Mouse (Mus musculus) macrophage (primary cell): ENCODE measurements around the gene Gm8020. TPM values are rescaled to one million over a fixed set of nuclear protein-coding genes. Genes with fewer than 3 reads are reported as not detected.
"Not testable (repeated sequence)": the region's sequence is repeated elsewhere in the genome, so short reads cannot be mapped to it uniquely, and the experiment has no call there.

Experiments
- H3K27ac ChIP-seq: fragments of 350-480 bp; formaldehyde crosslinking; 2 replicates; pipeline ENCODE4 v1.9.0; 2021
- H3K36me3 ChIP-seq: fragments of 350-480 bp; formaldehyde crosslinking; 2 replicates; pipeline ENCODE4 v1.9.0; 2021; ENCODE audit errors: inconsistent target
- H3K4me3 ChIP-seq: fragments of 350-480 bp; formaldehyde crosslinking; 2 replicates; pipeline ENCODE4 v1.9.0; 2021; ENCODE audit errors: inconsistent target
- H3K79me2 ChIP-seq: fragments of 350-480 bp; formaldehyde crosslinking; 2 replicates; pipeline ENCODE4 v1.9.0; 2021; ENCODE audit errors: inconsistent target
- WGBS: methylation state at CpG from one replicate; pipeline ENCODE4 v1.1.7; 2026; ENCODE audit warnings: inconsistent platforms; ENCODE audit not compliant: missing documents; 5-methylcytosine and 5-hydroxymethylcytosine counted together
- polyA plus RNA-seq: library from polyadenylated mRNA; stranded (reverse); fragments of 250-400 nt; gene quantifications from 3 replicates; pipeline ENCODE4 v1.2.4, GENCODE M21; 2018; ENCODE audit warnings: inconsistent platforms
- total RNA-seq, 78 experiments: library from RNA; depleted of rRNA; stranded (reverse); fragments of 250-400 nt; gene quantifications; 1 replicate in 9 of 78; 2 replicates in 24 of 78; 3 replicates in 43 of 78; 4 replicates in 2 of 78; pipeline ENCODE4 v1.2.4; 2018; ENCODE audit warnings: inconsistent platforms in 56 of 78

Gm8020 gene
- total RNA-seq (2018; cell fraction: chromatin; rRNA removed), result not detected
- total RNA-seq (2018; cell fraction: cytosol; rRNA removed), result not detected
- total RNA-seq (2018; cell fraction: nucleus; rRNA removed), result not detected
- polyA plus RNA-seq, result not detected in 3 replicates

- H3K79me2 ChIP-seq, H3K4me3 ChIP-seq, H3K27ac ChIP-seq, H3K36me3 ChIP-seq: not testable (repeated sequence)
- no CpG with 5 or more reads among the region's 3 CpGs for WGBS
Observed at GRCm38 (mm10) chr14:42502249-42502648, at the start of gene Gm8020. Gm8020 (minus strand) TSS chr14:42502349.

GRCm38 (mm10) chr14:42543170-42543701 is 41.1 kb upstream of the Gm8020 start:
- 3% methylated on average over 4 of the region's 31 CpGs for WGBS
- H3K4me3 ChIP-seq, H3K79me2 ChIP-seq, H3K27ac ChIP-seq, H3K36me3 ChIP-seq: not testable (repeated sequence)

GRCm38 (mm10) chr14:42542316-42543169 is 40.4 kb upstream of the Gm8020 start:
- 20% methylated on average over 1 of the region's 29 CpGs for WGBS
- not testable (repeated sequence) for H3K27ac ChIP-seq, H3K36me3 ChIP-seq, H3K79me2 ChIP-seq, H3K4me3 ChIP-seq

- H3K27ac ChIP-seq, H3K4me3 ChIP-seq, H3K79me2 ChIP-seq, H3K36me3 ChIP-seq: not testable (repeated sequence)
- no CpG with 5 or more reads among the region's 3 CpGs for WGBS
Observed at GRCm38 (mm10) chr14:42524182-42524581, 22.0 kb upstream of the Gm8020 start, which contains the start of gene Gm8024. Gm8024 (minus strand) TSS chr14:42524282.

GRCm38 (mm10) chr14:42463581-42463980 is 38.6 kb downstream of the Gm8020 start, which contains the start of gene Gm8011:
Gm8011 (plus strand) TSS chr14:42463881.
- H3K4me3 ChIP-seq, H3K27ac ChIP-seq, H3K36me3 ChIP-seq, H3K79me2 ChIP-seq: not testable (repeated sequence)
- WGBS, result 100% methylated on average over 1 of the region's 2 CpGs

Other genes with a start within 250 kb of the Gm8020 start
- not detected in 3 replicates for gene Gm17026, start 242.3 kb downstream of the Gm8020 start, polyA plus RNA-seq
- gene Gm9611, start 205.0 kb downstream of the Gm8020 start, polyA plus RNA-seq, result not detected in 3 replicates
- not detected in 3 replicates for gene Gm7995, start 192.1 kb downstream of the Gm8020 start, polyA plus RNA-seq
- not detected in 3 replicates for gene Gm8005, start 62.7 kb downstream of the Gm8020 start, polyA plus RNA-seq
- gene Gm8011, start 38.5 kb downstream of the Gm8020 start, polyA plus RNA-seq, result not detected in 3 replicates
- not detected in 3 replicates for gene Gm8024, start 21.9 kb upstream of the Gm8020 start, polyA plus RNA-seq
- gene Gm17124, start 97.5 kb upstream of the Gm8020 start, polyA plus RNA-seq, result not detected in 3 replicates
- gene Gm3633, start 139.6 kb upstream of the Gm8020 start, polyA plus RNA-seq, result not detected in 3 replicates
- gene Gm10378, start 153.6 kb upstream of the Gm8020 start, polyA plus RNA-seq, result not detected in 3 replicates